Mouse (Mus musculus) neural tube, embryonic 13.5 days (tissue): ENCODE results near the gene Mmab. TPM values are rescaled to one million over a fixed set of nuclear protein-coding genes. Genes with fewer than 3 reads are reported as not detected.

ENCODE experiments used
- ATAC-seq: fragments of 200-750 bp; cut with Nextera tagmentation; 2 replicates; pipeline ENCODE4 v1.8.0; 2017; ENCODE audit warnings: low read depth, mild to moderate bottlenecking, moderate TSS enrichment, moderate library complexity
- H3K27ac ChIP-seq: fragments of 300-500 bp; sonication (generic); replicated peaks from 2 replicates; pipeline ENCODE4 v1.5.1; 2015; ENCODE audit warnings: moderate library complexity, mild to moderate bottlenecking, inconsistent platforms
- H3K27me3 ChIP-seq: fragments of 300-500 bp; sonication (generic); 2 replicates; pipeline ENCODE4 v1.6.1; 2015; ENCODE audit warnings: mild to moderate bottlenecking, inconsistent platforms
- H3K36me3 ChIP-seq: fragments of 300-500 bp; sonication (generic); 2 replicates; pipeline ENCODE4 v1.6.1; 2015; ENCODE audit warnings: mild to moderate bottlenecking, inconsistent platforms
- H3K4me1 ChIP-seq: fragments of 300-500 bp; sonication (generic); replicated peaks from 2 replicates; pipeline ENCODE4 v1.6.1; 2015; ENCODE audit warnings: inconsistent platforms
- H3K4me2 ChIP-seq: fragments of 300-500 bp; sonication (generic); 2 replicates; pipeline ENCODE4 v1.6.1; 2015; ENCODE audit warnings: inconsistent platforms, mild to moderate bottlenecking, moderate library complexity
- H3K4me3 ChIP-seq: fragments of 300-500 bp; sonication (generic); 2 replicates; pipeline ENCODE4 v1.5.1; 2015; ENCODE audit warnings: mild to moderate bottlenecking, inconsistent platforms
- H3K9ac ChIP-seq: fragments of 300-500 bp; sonication (generic); 2 replicates; pipeline ENCODE4 v1.6.1; 2015; ENCODE audit warnings: moderate library complexity, mild to moderate bottlenecking, inconsistent platforms
- H3K9me3 ChIP-seq: fragments of 300-500 bp; sonication (generic); 2 replicates; pipeline ENCODE4 v1.6.1; 2016; ENCODE audit warnings: inconsistent platforms
- WGBS: fragments of 180-500 bp; shearing (Covaris S2); methylation state at CpG from one replicate; pipeline ENCODE4 v1.1.7; 2015; 5-methylcytosine and 5-hydroxymethylcytosine counted together
- polyA plus RNA-seq: library from polyadenylated mRNA; unstranded; fragments of >200 nt; fragmentation: Nextera tagmentation; extraction: Ambion mirVana; gene quantifications from 2 replicates; pipeline ENCODE4 v1.2.1, GENCODE M21; 2015

Gene Mmab
- 25.2 and 28.2 TPM in 2 replicates for polyA plus RNA-seq

- Histone ChIP-seq H3K4me1 (peaks cover 17% of the 10 kb centered on the region), H3K4me3 (peak within 1 kb of the TSS; percentile 83), H3K9me3 (no peaks in the 10 kb centered on the region), H3K9ac (peak within 1 kb of the TSS; percentile 83), H3K27me3 (no peaks in the 10 kb centered on the region), H3K4me2 (peak within 1 kb of the TSS; percentile 91), H3K36me3 (peaks cover 20% of the 10 kb centered on the region; the same call in 1 of the 2 replicates), H3K27ac (peak within 1 kb of the TSS; percentile 83)
- 3% methylated on average over 43 of the region's 43 CpGs for WGBS
- peak; percentile 99 for ATAC-seq
These were observed at the start of gene Mmab, which contains the start of gene Mvk for GRCm38 (mm10) chr5:114443566-114444367. Mmab (minus strand) TSS chr5:114444060. Mvk (plus strand) TSS chr5:114444269.

DNA sequence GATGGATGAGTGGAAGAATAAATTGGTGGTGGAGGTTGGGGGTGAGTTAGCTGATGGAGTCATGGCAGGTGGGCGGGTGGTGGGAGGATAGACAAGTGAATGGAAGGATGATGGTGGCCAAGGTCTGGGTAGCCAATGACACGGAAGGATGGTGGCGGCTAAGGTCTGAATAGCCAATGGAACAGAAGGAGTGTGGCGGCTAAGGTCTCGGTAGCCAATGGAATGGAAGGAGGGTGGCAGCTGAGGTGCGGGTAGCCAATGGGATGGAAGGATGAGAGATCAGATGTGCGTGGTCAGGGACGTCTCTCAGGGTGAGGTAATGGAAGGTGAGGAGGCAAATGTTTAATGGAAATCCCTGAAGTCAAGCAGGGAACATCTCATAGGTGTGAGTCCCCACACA lies 46.4 kb upstream of the Mmab start:
- no peaks in the 10 kb centered on the region for H3K4me1 ChIP-seq
- H3K36me3 ChIP-seq = no peaks in the 10 kb centered on the region
- no peak overlapping the region for H3K4me3 ChIP-seq
- no peak overlapping the region for H3K4me2 ChIP-seq
- no peaks in the 10 kb centered on the region for H3K27me3 ChIP-seq
- H3K9me3 ChIP-seq = no peaks in the 10 kb centered on the region
- no peak overlapping the region for H3K9ac ChIP-seq
- 94% methylated on average over 8 of the region's 8 CpGs for WGBS
- no peak for ATAC-seq
- no peak overlapping the region for H3K27ac ChIP-seq

- no peaks in the 10 kb centered on the region for H3K9me3 ChIP-seq
- no peak overlapping the region for H3K4me2 ChIP-seq
- H3K27me3 ChIP-seq = no peaks in the 10 kb centered on the region
- H3K4me1 ChIP-seq = no peaks in the 10 kb centered on the region
- no peak for ATAC-seq
- 84% methylated on average over 6 of the region's 6 CpGs for WGBS
- H3K4me3 ChIP-seq = no peak overlapping the region
- H3K27ac ChIP-seq = no peak overlapping the region
- no peaks in the 10 kb centered on the region for H3K36me3 ChIP-seq
- H3K9ac ChIP-seq = no peak overlapping the region
These were observed 45.7 kb upstream of the Mmab start for GRCm38 (mm10) chr5:114489570-114489969.

DNA sequence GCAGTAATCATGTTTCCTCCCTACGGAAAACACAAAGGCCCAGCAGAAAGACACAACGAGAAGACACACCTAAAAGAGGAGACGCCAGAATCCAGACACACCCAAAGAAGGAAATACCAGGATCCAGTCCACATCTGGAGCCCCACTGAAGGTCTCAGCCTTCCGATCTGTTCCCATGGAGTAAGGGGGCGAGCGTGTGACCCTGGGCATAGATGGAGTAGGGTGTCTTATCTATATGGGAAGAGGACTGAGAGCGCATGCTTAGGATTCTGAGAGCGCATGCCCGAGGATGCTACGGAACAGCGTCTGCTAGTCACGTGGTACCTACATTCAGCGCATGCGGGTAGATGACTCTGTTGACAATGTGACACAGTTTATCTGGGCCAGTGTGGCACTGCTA lies 41.8 kb upstream of the Mmab start:
- 92% methylated on average over 14 of the region's 14 CpGs for WGBS
- H3K4me3 ChIP-seq = no peak overlapping the region
- no peak overlapping the region for H3K9ac ChIP-seq
- no peaks in the 10 kb centered on the region for H3K9me3 ChIP-seq
- no peaks in the 10 kb centered on the region for H3K27me3 ChIP-seq
- no peak overlapping the region for H3K27ac ChIP-seq
- H3K36me3 ChIP-seq = no peaks in the 10 kb centered on the region
- peaks cover 11% of the 10 kb centered on the region for H3K4me1 ChIP-seq
- ATAC-seq = no peak
- no peak overlapping the region for H3K4me2 ChIP-seq

- H3K36me3 ChIP-seq = no peaks in the 10 kb centered on the region
- peak overlapping the region; percentile 59 for H3K27ac ChIP-seq
- H3K9me3 ChIP-seq = no peaks in the 10 kb centered on the region
- 9% methylated on average over 14 of the region's 14 CpGs for WGBS
- H3K4me2 ChIP-seq = peak overlapping the region; percentile 32; the same call in 1 of the 2 replicates
- no peaks in the 10 kb centered on the region for H3K27me3 ChIP-seq
- H3K4me1 ChIP-seq = peaks cover 11% of the 10 kb centered on the region
- H3K9ac ChIP-seq = no peak overlapping the region
- H3K4me3 ChIP-seq = no peak overlapping the region
- ATAC-seq = no peak
These were observed 38.7 kb upstream of the Mmab start for GRCm38 (mm10) chr5:114482587-114483011.

- no peak overlapping the region for H3K4me2 ChIP-seq
- peaks cover 16% of the 10 kb centered on the region for H3K27me3 ChIP-seq
- 72% methylated on average over 12 of the region's 12 CpGs for WGBS
- H3K36me3 ChIP-seq = no peaks in the 10 kb centered on the region
- H3K9ac ChIP-seq = no peak overlapping the region
- no peaks in the 10 kb centered on the region for H3K9me3 ChIP-seq
- no peak for ATAC-seq
- H3K27ac ChIP-seq = no peak overlapping the region
- peaks cover 33% of the 10 kb centered on the region for H3K4me1 ChIP-seq
- no peak overlapping the region for H3K4me3 ChIP-seq
These were observed 34.4 kb upstream of the Mmab start for GRCm38 (mm10) chr5:114478267-114478666.

DNA sequence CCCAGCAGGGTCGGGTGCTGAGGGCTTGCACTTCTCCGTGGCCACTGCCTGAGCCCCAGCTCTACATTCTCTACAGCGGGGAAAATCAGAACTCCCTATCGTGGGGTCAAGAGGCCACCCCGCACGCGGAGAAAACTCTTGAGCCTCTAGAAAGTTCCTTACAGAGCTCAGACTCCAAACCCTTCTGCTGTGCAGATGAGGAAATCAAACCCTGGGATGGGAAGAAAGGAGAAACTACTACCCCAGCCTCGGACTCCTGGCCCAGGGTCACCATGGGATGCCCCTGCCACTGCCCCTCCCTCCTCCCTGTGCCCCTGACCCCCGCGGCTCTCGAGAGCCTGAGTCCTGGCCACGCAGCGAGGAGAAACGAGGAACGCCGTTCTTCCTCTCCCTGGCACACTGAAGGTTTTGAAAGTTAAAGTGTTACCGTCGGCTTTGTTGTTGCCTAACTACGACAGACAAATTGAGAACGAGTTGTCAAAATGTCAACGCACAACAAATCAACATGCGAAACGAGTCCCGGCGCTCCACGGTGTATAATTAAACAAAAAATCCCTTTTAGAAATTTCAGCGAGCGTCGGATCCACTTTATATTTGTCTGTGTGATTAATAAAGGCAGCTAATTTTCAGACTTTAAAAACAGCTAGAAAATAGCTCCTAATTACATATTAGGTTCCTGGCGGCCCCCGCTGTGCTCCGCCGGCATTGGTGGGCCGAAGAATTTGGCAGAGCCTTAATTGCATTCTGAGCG lies 31.1 kb upstream of the Mmab start:
- peak overlapping the region; percentile 22; the same call in 1 of the 2 replicates for H3K4me2 ChIP-seq
- no peak overlapping the region for H3K9ac ChIP-seq
- 29% methylated on average over 35 of the region's 35 CpGs for WGBS
- no peak for ATAC-seq
- H3K9me3 ChIP-seq = no peaks in the 10 kb centered on the region
- no peaks in the 10 kb centered on the region for H3K36me3 ChIP-seq
- peaks cover 16% of the 10 kb centered on the region for H3K27me3 ChIP-seq
- H3K4me3 ChIP-seq = no peak overlapping the region
- peak overlapping the region; percentile 46; the same call in 1 of the 2 replicates for H3K27ac ChIP-seq
- H3K4me1 ChIP-seq = peaks cover 22% of the 10 kb centered on the region

- Histone ChIP-seq H3K4me1 (peaks cover 52% of the 10 kb centered on the region), H3K9ac (no peak overlapping the region), H3K9me3 (no peaks in the 10 kb centered on the region), H3K36me3 (no peaks in the 10 kb centered on the region), H3K4me2 (no peak overlapping the region), H3K4me3 (no peak overlapping the region), H3K27me3 (peaks cover 15% of the 10 kb centered on the region), H3K27ac (no peak overlapping the region)
- 72% methylated on average over 3 of the region's 3 CpGs for WGBS
- ATAC-seq = no peak
These were observed 26.5 kb upstream of the Mmab start for GRCm38 (mm10) chr5:114470359-114470758.

DNA sequence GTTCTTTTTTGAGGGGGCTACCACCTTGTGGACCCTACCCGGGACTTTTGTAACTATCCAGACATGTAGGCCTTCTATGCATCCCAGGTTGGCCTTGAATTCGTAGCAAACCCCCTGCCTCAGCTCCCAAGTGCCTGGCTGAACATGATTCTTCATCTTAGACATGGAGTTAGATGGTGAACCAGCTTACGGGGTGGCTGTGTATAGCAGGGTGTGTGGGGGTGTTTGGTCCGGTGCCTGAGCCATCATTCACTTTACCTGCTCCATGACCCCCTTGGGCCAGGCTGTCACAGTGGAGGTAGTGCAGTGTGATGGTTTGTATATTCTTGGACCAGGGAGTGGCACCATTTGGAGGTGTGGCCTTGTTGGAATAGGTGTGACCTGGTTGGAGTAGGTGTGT lies 24.1 kb upstream of the Mmab start:
- Histone ChIP-seq H3K9ac (peak overlapping the region; percentile 64; the same call in 1 of the 2 replicates), H3K27ac (peak overlapping the region; percentile 92), H3K36me3 (no peaks in the 10 kb centered on the region), H3K9me3 (no peaks in the 10 kb centered on the region), H3K4me2 (peak overlapping the region; percentile 49), H3K4me1 (peaks cover 44% of the 10 kb centered on the region), H3K4me3 (no peak overlapping the region), H3K27me3 (peaks cover 3% of the 10 kb centered on the region; the same call in 1 of the 2 replicates)
- no peak for ATAC-seq
- 53% methylated on average over 4 of the region's 4 CpGs for WGBS

DNA sequence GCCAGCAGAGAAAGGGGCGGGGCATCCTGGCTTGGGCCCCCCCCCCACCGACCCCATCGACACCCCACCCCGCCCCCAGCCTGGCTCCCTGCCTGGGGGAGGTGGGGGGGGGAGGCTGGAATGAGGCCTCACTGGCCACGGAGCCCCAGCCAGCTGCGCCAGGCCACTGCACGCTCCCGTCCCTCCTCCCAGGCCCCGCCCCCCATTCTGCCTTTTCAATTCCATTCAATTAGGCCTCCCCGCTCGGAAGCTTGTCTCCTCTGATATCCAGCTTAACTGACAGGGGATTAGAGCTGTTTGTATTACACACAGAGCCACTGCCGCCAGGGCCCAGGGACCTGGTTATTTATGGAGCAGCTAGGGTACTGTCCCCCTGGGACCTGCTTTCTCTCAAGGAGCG lies 23.6 kb upstream of the Mmab start:
- ATAC-seq = peak; percentile 80
- Histone ChIP-seq H3K9me3 (no peaks in the 10 kb centered on the region), H3K4me2 (peak overlapping the region; percentile 49), H3K4me1 (peaks cover 44% of the 10 kb centered on the region), H3K4me3 (peak overlapping the region; percentile 24), H3K9ac (peak overlapping the region; percentile 64), H3K27ac (peak overlapping the region; percentile 92), H3K36me3 (no peaks in the 10 kb centered on the region), H3K27me3 (peaks cover 3% of the 10 kb centered on the region; the same call in 1 of the 2 replicates)
- 1% methylated on average over 11 of the region's 13 CpGs for WGBS

DNA sequence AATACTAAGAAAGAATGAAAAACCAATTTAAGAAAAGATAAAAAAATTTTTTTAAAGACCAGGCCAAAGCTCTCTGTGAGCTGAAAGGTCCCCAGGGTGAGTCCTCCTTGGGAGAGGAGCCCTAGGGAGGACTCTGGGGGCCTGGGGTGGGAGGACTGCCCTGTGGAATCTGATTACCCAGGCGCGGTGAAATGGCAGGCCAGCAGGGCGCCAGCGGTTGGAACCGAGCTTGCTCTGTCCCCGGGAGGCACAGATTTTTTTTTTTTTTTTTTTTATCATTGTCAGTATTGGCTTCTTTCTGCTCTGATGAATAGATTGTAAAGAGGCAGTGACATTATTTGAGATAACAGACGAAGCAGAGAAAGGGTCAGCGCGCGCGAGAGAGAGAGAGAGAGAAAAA lies 23.2 kb upstream of the Mmab start:
- ATAC-seq = peak; percentile 49; the same call in 1 of the 2 replicates
- WGBS = 0% methylated on average over 11 of the region's 11 CpGs
- peak overlapping the region; percentile 24 for H3K4me3 ChIP-seq
- H3K4me2 ChIP-seq = peak overlapping the region; percentile 49
- peaks cover 44% of the 10 kb centered on the region for H3K4me1 ChIP-seq
- no peaks in the 10 kb centered on the region for H3K9me3 ChIP-seq
- H3K27me3 ChIP-seq = peaks cover 3% of the 10 kb centered on the region; the same call in 1 of the 2 replicates
- peak overlapping the region; percentile 64 for H3K9ac ChIP-seq
- no peaks in the 10 kb centered on the region for H3K36me3 ChIP-seq
- peak overlapping the region; percentile 92 for H3K27ac ChIP-seq

- Histone ChIP-seq H3K27ac (peak overlapping the region; percentile 92; the same call in 1 of the 2 replicates), H3K9me3 (no peaks in the 10 kb centered on the region), H3K4me2 (no peak overlapping the region), H3K4me3 (no peak overlapping the region), H3K36me3 (no peaks in the 10 kb centered on the region), H3K27me3 (peaks cover 3% of the 10 kb centered on the region; the same call in 1 of the 2 replicates), H3K4me1 (peaks cover 51% of the 10 kb centered on the region), H3K9ac (no peak overlapping the region)
- WGBS = 64% methylated on average over 7 of the region's 7 CpGs
- no peak for ATAC-seq
These were observed 21.8 kb upstream of the Mmab start for GRCm38 (mm10) chr5:114465641-114466040.
